Mouse (Mus musculus): Measurements from ENCODE around the gene Tmc5.

GRCm38 (mm10) chr7:118595228-118595627, 1.9 kb upstream of the Tmc5 start:
- TF ChIP-seq CTCF (IDR thresholded peaks at IDR 0.05; ENCODE audit: control insufficient read depth, insufficient read depth, insufficient replicate concordance, low read depth, low read length): peak; percentile 95
- no peak for TF ChIP-seq POLR2A (IDR thresholded peaks at IDR 0.05; ENCODE audit: control insufficient read depth, low read depth, low read length)
